Mouse (Mus musculus): ENCODE results near the gene Vmn1r142. TPM values are rescaled to one million over a fixed set of nuclear protein-coding genes. Genes with fewer than 3 reads are reported as not detected.
"Not testable (repeated sequence)": the region's sequence is repeated elsewhere in the genome, so short reads cannot be mapped to it uniquely, and the experiment has no call there.

Gene Vmn1r142
- polyA plus RNA-seq (2016; fragmentation: Nextera tagmentation; extraction: Ambion mirVana): not detected in 2 replicates

DNA sequence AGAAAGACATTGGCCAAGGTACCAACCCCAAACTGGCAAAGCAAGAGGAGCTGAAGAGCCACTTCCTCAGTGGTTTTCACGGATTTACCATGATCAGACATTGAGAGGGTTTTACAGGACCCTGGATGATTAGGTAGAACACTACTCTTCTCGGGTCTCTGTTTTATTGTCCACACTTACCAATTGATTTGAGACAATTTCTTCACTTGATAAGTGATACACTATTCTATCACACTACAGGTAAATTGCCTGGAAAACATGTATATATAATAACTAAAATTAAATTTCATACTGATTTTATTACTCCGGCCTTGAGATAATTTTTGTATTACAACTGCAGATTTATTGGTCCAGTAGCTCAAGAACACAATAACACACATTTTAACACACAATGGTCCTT lies at the start of gene Vmn1r142:
Gene Vmn1r142, minus strand, starts transcription at position 101 of the 400 bp plus-strand sequence.
- H3K27me3 ChIP-seq (ENCODE audit: low read depth, poor library complexity, severe bottlenecking); H3K4me1 ChIP-seq; H3K27ac ChIP-seq (replicated peaks); H3K36me3 ChIP-seq; H3K9me3 ChIP-seq (replicated peaks); DNase-seq (ENCODE audit: low spot score); H3K4me3 ChIP-seq: not testable (repeated sequence)
- WGBS: no CpG with 5 or more reads among the region's 3 CpGs

DNA sequence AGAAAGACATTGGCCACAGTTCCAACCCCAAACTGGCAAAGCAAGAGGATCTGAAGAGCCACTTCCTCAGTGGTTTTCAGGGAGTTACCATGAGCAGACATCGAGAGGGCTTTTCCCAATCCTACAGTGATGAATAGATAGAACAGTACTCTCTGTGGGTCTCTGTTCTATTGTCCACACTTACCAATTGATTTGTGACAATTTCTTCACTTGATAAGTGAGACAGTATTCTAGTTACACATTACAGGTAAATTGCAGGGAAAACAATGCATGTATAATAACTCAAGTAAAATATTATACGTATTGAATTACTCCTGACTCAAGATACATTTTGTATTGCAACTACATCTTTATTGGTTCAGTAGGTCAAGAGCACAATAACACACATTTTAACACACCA lies 37.3 kb upstream of the Vmn1r142 start, which contains the start of gene Gm8653:
Gene Gm8653, minus strand, starts transcription at position 101 of the 400 bp plus-strand sequence.
- not testable (repeated sequence) for H3K27ac ChIP-seq (replicated peaks); H3K27me3 ChIP-seq (ENCODE audit: low read depth, poor library complexity, severe bottlenecking); H3K36me3 ChIP-seq; H3K4me3 ChIP-seq; H3K9me3 ChIP-seq (replicated peaks); DNase-seq (ENCODE audit: low spot score); H3K4me1 ChIP-seq
- WGBS: no CpG with 5 or more reads among the region's 2 CpGs

DNA sequence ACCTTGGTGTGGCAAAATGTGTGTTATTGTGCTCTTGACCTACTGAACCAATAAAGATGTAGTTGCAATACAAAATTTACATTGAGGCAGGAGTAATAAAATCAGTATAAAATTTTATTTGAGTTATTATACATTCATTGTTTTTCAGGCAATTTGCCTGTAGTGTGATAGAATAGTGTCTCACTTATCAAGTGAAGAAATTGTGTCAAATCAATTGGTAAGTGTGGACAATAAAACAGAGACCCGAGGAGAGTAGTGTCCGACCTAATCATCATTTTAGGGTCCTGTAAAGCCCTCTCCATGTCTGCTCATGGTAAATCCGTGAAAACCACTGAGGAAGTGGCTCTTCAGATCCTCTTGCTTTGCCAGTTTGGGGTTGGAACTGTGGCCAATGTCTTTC lies 25.2 kb upstream of the Vmn1r142 start, which contains the start of gene Vmn1r143:
Gene Vmn1r143, plus strand, starts transcription at position 301 of the 400 bp plus-strand sequence.
- not testable (repeated sequence) for DNase-seq (ENCODE audit: low spot score); H3K4me1 ChIP-seq; H3K36me3 ChIP-seq; H3K27ac ChIP-seq (replicated peaks); H3K9me3 ChIP-seq (replicated peaks); H3K27me3 ChIP-seq (ENCODE audit: low read depth, poor library complexity, severe bottlenecking); H3K4me3 ChIP-seq
- no CpG with 5 or more reads among the region's 3 CpGs for WGBS

DNA sequence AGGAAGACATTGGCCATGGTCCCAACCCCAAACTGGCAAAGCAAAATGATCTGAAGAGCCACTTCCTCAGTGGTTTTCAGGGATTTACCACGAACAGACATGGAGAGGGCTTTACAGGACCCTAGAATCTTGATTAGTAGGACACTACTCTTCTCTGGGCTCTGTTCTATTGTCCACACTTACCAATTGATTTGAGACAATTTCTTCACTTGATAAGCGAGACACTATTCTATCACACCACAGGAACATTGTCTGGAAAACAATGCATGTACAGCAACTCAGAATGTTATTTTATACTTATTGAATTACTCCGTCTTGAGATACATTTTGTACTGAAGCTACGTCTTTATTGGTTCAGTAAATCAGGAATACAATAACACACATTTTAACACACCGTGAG lies 29.2 kb downstream of the Vmn1r142 start, which contains the start of gene Gm10666:
Gene Gm10666, minus strand, starts transcription at position 101 of the 400 bp plus-strand sequence.
- H3K27ac ChIP-seq (replicated peaks); H3K9me3 ChIP-seq (replicated peaks); H3K4me1 ChIP-seq; H3K4me3 ChIP-seq; H3K27me3 ChIP-seq (ENCODE audit: low read depth, poor library complexity, severe bottlenecking); H3K36me3 ChIP-seq; DNase-seq (ENCODE audit: low spot score): not testable (repeated sequence)
- no CpG with 5 or more reads among the region's 5 CpGs for WGBS

DNA sequence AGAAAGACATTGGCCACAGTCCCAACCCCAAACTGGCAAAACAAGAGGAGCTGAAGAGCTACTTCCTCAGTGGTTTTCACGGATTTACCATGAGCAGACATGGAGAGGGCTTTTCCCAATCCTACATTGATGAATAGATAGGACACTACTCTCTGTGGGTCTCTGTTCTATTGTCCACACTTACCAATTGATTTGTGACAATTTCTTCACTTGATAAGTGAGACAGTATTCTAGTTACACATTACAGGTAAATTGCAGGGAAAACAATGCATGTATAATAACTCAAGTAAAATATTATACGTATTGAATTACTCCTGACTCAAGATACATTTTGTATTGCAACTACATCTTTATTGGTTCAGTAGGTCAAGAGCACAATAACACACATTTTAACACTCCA lies 45.7 kb downstream of the Vmn1r142 start, which contains the start of gene Gm16451:
Gene Gm16451, minus strand, starts transcription at position 101 of the 400 bp plus-strand sequence.
- H3K27me3 ChIP-seq (ENCODE audit: low read depth, poor library complexity, severe bottlenecking); H3K4me3 ChIP-seq; H3K9me3 ChIP-seq (replicated peaks); DNase-seq (ENCODE audit: low spot score); H3K36me3 ChIP-seq; H3K4me1 ChIP-seq; H3K27ac ChIP-seq (replicated peaks): not testable (repeated sequence)
- no CpG with 5 or more reads among the region's 2 CpGs for WGBS

Other genes with a start within 250 kb of the Vmn1r142 start
- not detected in 2 replicates for gene Gm5891, start 242.7 kb downstream of the Vmn1r142 start, polyA plus RNA-seq (2016; fragmentation: Nextera tagmentation; extraction: Ambion mirVana)
- not detected in 2 replicates for gene Vmn1r137, start 169.4 kb downstream of the Vmn1r142 start, polyA plus RNA-seq (2016; fragmentation: Nextera tagmentation; extraction: Ambion mirVana)
- gene Vmn1r138, start 135.1 kb downstream of the Vmn1r142 start, polyA plus RNA-seq (2016; fragmentation: Nextera tagmentation; extraction: Ambion mirVana): not detected in 2 replicates
- not detected in 2 replicates for gene Gm6176, start 107.7 kb downstream of the Vmn1r142 start, polyA plus RNA-seq (2016; fragmentation: Nextera tagmentation; extraction: Ambion mirVana)
- gene Vmn1r139, start 95.0 kb downstream of the Vmn1r142 start, polyA plus RNA-seq (2016; fragmentation: Nextera tagmentation; extraction: Ambion mirVana): not detected in 2 replicates
- gene Gm16451, start 45.8 kb downstream of the Vmn1r142 start, polyA plus RNA-seq (2016; fragmentation: Nextera tagmentation; extraction: Ambion mirVana): not detected in 2 replicates
- gene Gm10666, start 29.3 kb downstream of the Vmn1r142 start, polyA plus RNA-seq (2016; fragmentation: Nextera tagmentation; extraction: Ambion mirVana): not detected in 2 replicates
- gene Vmn1r143, start 25.3 kb upstream of the Vmn1r142 start, polyA plus RNA-seq (2016; fragmentation: Nextera tagmentation; extraction: Ambion mirVana): not detected in 2 replicates
- gene Gm8653, start 37.2 kb upstream of the Vmn1r142 start, polyA plus RNA-seq (2016; fragmentation: Nextera tagmentation; extraction: Ambion mirVana): not detected in 2 replicates
- gene Gm8453, start 65.4 kb upstream of the Vmn1r142 start, polyA plus RNA-seq (2016; fragmentation: Nextera tagmentation; extraction: Ambion mirVana): not detected in 2 replicates
- not detected in 2 replicates for gene Gm4187, start 165.7 kb upstream of the Vmn1r142 start, polyA plus RNA-seq (2016; fragmentation: Nextera tagmentation; extraction: Ambion mirVana)
- not detected in 2 replicates for gene Gm8660, start 207.0 kb upstream of the Vmn1r142 start, polyA plus RNA-seq (2016; fragmentation: Nextera tagmentation; extraction: Ambion mirVana)
- gene Vmn1r148, start 249.5 kb upstream of the Vmn1r142 start, polyA plus RNA-seq (2016; fragmentation: Nextera tagmentation; extraction: Ambion mirVana): not detected in 2 replicates